Mouse (Mus musculus): ENCODE data around the gene AY761184.
"Not testable (repeated sequence)": the region's sequence is repeated elsewhere in the genome, so short reads cannot be mapped to it uniquely, and the experiment has no call there.

Gene AY761184

DNA sequence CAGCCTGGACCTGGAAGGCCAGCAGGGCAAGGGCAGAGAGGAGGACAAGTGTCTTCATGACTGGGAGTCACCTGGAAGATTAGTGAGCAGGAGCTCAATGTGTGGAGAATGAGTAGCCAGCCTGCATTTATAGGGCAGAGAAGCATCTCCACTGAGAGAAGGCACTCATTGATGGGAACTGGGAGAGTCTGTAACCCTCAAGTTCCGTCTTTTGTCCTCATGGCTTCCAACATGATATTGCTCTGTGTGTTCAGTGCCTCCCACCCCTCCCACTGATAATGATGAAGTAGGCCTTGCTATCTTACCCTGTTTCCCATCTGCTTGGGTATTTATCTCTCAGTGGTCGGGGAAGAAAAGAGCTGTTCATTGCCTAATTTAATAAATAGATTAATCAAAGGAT is at the start of gene AY761184:
TSS of gene AY761184 (minus strand) at position 101 of the 400 bp plus-strand sequence.
- DNase-seq (ENCODE audit: low spot score in 2 of 2), result not testable (repeated sequence)

DNA sequence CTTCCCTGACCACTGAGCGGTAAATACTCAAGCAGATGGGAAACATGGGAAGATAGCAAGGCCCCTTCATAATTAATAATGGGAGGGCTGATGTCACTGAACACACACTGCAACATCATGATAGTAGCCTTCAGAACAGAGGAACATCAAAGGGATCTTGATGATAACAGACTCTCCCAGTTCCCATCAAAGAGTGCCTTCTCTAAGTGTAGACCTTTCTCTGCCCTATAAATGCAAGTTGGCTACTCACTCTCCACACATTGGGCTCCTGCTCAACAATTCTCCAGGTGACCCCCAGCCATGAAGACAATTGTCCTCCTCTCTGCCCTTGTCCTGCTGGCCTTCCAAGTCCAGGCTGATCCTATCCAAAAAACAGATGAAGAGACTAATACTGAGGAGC is 37.9 kb downstream of the AY761184 start, which contains the start of gene Defa34:
TSS of gene Defa34 (plus strand) at position 301 of the 400 bp plus-strand sequence.
- DNase-seq (ENCODE audit: low spot score in 2 of 2), result not testable (repeated sequence)

DNA sequence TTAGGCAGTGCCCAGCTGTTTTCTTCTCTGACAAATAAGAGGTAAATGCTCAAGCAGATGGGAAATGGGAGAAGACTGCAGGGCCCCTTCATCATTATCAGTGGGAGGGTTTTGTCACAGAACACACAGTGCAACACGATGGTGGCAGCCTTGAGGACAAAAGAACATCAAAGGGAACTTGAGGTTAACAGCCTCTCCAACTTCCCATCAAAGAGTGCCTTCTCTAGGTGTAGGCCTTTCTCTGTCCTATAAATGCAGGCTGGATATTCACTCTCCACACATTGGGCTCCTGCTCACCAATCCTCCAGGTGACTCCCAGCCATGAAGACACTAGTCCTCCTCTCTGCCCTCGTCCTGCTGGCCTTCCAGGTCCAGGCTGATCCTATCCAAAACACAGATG is 48.0 kb downstream of the AY761184 start, which contains the start of gene Defa17:
TSS of gene Defa17 (plus strand) at position 301 of the 400 bp plus-strand sequence.
- not testable (repeated sequence) for DNase-seq (ENCODE audit: low spot score in 2 of 2)

Data from natural killer cell, adult 2 months (primary cell).